Mouse (Mus musculus): ENCODE measurements around the gene Gm47996.

DNA sequence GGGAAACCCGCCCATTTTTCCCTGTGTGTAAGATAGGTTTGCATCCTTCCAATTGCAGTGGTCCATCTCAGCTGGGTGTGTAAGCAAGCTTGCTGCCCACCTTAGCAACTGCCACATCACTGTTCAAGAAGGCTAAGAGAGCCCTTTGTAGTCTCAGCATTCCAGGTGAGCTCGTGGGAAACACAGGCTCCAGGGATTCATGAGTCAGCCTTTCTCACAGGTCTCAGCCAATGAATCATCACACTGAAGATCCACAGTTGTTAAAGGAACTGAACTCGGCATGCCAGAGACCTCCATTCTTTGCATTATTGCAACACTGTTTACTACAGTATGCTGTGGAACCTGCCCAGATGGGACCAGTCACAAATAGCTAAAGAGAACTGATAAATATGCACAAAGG, 41.3 kb upstream of the Gm47996 start:
- TF ChIP-seq CTCF (IDR thresholded peaks at IDR 0.05) (no peak), EP300 (IDR thresholded peaks at IDR 0.05) (no peak)

Data from lung, postnatal 0 days (tissue).